In the genomic region with DNA sequence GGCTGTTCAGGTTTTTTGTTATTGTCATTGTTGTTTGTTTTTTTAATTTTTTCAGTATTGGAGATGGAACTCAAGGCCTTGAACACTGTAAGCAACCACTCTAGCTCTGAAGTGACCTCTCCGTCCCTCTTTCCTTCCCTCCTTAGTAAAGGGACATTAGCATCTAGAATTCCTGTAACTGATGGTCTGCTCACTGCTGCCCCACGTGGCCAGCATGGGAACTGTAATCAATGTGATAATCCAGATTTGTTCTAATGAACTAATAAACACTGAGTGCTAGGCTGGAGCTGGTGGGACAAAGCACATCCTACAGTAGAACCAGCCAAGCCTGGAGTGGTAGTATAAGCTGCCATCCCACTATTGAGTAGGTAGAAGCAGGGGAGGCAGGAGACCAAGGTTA, we compare ENCODE assay signal across 8 mouse cellular contexts. TPM values are rescaled to one million over a fixed set of nuclear protein-coding genes. Genes with fewer than 3 reads are reported as not detected.
A peak's percentile ranks its signal among the peaks of the same experiment; 100 is the strongest.
DNase-seq lines count a peak whose midpoint lies in the region; ATAC-seq and TF ChIP-seq lines count a peak whose summit lies in the region.

No protein-coding gene starts in this region.

- H3K9ac ChIP-seq in kidney, postnatal 0 days (ENCODE audit: low read depth, low read length), result no peak overlapping the region
- H3K9ac ChIP-seq in kidney, embryonic 15.5 days, result no peak overlapping the region
- no peak overlapping the region for H3K9ac ChIP-seq in forebrain, embryonic 13.5 days

- H3K9me3 ChIP-seq in kidney, postnatal 0 days (replicated peaks; ENCODE audit: low read length), result no peaks in the 10 kb centered on the region
- no peaks in the 10 kb centered on the region for H3K9me3 ChIP-seq in kidney, embryonic 15.5 days (replicated peaks)
- H3K9me3 ChIP-seq in forebrain, embryonic 13.5 days (replicated peaks), result no peaks in the 10 kb centered on the region

- no peak overlapping the region for H3K4me2 ChIP-seq in kidney, postnatal 0 days (ENCODE audit: low read length)
- no peak overlapping the region for H3K4me2 ChIP-seq in kidney, embryonic 15.5 days
- H3K4me2 ChIP-seq in forebrain, embryonic 13.5 days, result no peak overlapping the region

- peak; percentile 86 for TF ChIP-seq CTCF in kidney, postnatal 0 days (IDR thresholded peaks at IDR 0.05; ENCODE audit: low read depth)

- no peak overlapping the region for H3K4me3 ChIP-seq in kidney, postnatal 0 days (replicated peaks; ENCODE audit: low read depth, low read length)
- H3K4me3 ChIP-seq in kidney, embryonic 15.5 days (replicated peaks), result no peak overlapping the region
- no peak overlapping the region for H3K4me3 ChIP-seq in forebrain, embryonic 13.5 days

- no peaks in the 10 kb centered on the region for H3K27me3 ChIP-seq in kidney, postnatal 0 days (ENCODE audit: insufficient read depth, low read length)
- H3K27me3 ChIP-seq in kidney, embryonic 15.5 days, result 0 out of 2 replicates have a peak, but pooled peaks cover 10% of the 10 kb centered on the region
- H3K27me3 ChIP-seq in splenic B cell, adult 2 months (ENCODE audit: control insufficient read depth, insufficient read depth, low read length, poor library complexity, severe bottlenecking), result no peaks in the 10 kb centered on the region
- no peaks in the 10 kb centered on the region; the same call in 1 of the 2 replicates for H3K27me3 ChIP-seq in forebrain, embryonic 13.5 days

- H3K4me1 ChIP-seq in kidney, postnatal 0 days (replicated peaks; ENCODE audit: insufficient read depth, low read length), result no peaks in the 10 kb centered on the region
- H3K4me1 ChIP-seq in kidney, embryonic 15.5 days, result peaks cover 12% of the 10 kb centered on the region
- peaks cover 4% of the 10 kb centered on the region; the same call in 1 of the 2 replicates for H3K4me1 ChIP-seq in forebrain, embryonic 13.5 days

- no peaks in the 10 kb centered on the region for H3K36me3 ChIP-seq in kidney, postnatal 0 days (ENCODE audit: insufficient read depth, low read length)
- H3K36me3 ChIP-seq in kidney, embryonic 15.5 days, result no peaks in the 10 kb centered on the region
- no peaks in the 10 kb centered on the region for H3K36me3 ChIP-seq in splenic B cell, adult 2 months (ENCODE audit: control insufficient read depth, insufficient read depth, low read length, poor library complexity, severe bottlenecking)
- H3K36me3 ChIP-seq in forebrain, embryonic 13.5 days (ENCODE audit: poor library complexity, severe bottlenecking), result no peaks in the 10 kb centered on the region

- no peak for ATAC-seq in kidney, postnatal 0 days (replicated peaks; ENCODE audit: low FRiP score, low read depth)
- no peak for ATAC-seq in kidney, embryonic 15.5 days (replicated peaks; ENCODE audit: low FRiP score)
- ATAC-seq in erythroid progenitor cell, adult 5-6 weeks (replicated peaks; ENCODE audit: low FRiP score, poor library complexity, severe bottlenecking), result peak; percentile 43; the same call in 1 of the 2 replicates
- no peak for ATAC-seq in forebrain, embryonic 13.5 days

- no peak overlapping the region for H3K27ac ChIP-seq in kidney, postnatal 0 days
- no peak overlapping the region for H3K27ac ChIP-seq in kidney, embryonic 15.5 days
- H3K27ac ChIP-seq in forebrain, embryonic 13.5 days, result no peak overlapping the region

- DNase-seq in kidney, postnatal 0 days (ENCODE audit: low spot score), result peak; percentile 49
- DNase-seq in A20 (ENCODE audit: low read depth, low spot score), result peak; percentile 29
- peak; percentile 11 for DNase-seq in Muller cell, postnatal 12 days (ENCODE audit: inconsistent ontology term)
- peak; percentile 70 for DNase-seq in splenic B cell, adult 2 months (ENCODE audit: low read depth, low spot score)
- no peak for DNase-seq in thymus, adult 18-20 months

- 27% methylated on average over 2 of the region's 2 CpGs for WGBS in kidney, postnatal 0 days
- whole genome bisulfite sequencing in kidney, embryonic 15.5 days, result 27% methylated on average over 2 of the region's 2 CpGs
- WGBS in forebrain, embryonic 13.5 days, result 35% methylated on average over 2 of the region's 2 CpGs

RNA-seq across cellular contexts. Expression of a gene that starts 3.0 kb away (rescaled TPM):
- 6.2 and 6.3 TPM in 2 replicates for polyA plus RNA-seq in kidney, postnatal 0 days (2015; fragmentation: Nextera tagmentation; extraction: Ambion mirVana)
- 7.3 and 23.2 TPM in 2 replicates for polyA plus RNA-seq in kidney, embryonic 15.5 days (2015; fragmentation: Nextera tagmentation; extraction: Ambion mirVana)
- 98.5 and 142 TPM in 2 replicates for total RNA-seq in erythroid progenitor cell, adult 5-6 weeks (2015; ENCODE audit: low replicate concordance)
- total RNA-seq in erythroid progenitor cell, adult 5-6 weeks (2017; ENCODE audit: low replicate concordance), result 95.8 and 125 TPM in 2 replicates
- polyA plus RNA-seq in forebrain, embryonic 13.5 days (2015; fragmentation: Nextera tagmentation; extraction: Ambion mirVana), result 0.81 and 1.2 TPM in 2 replicates

RNA-seq across cellular contexts. Expression of a gene that starts 18.2 kb away (rescaled TPM):
- 102 and 111 TPM in 2 replicates for polyA plus RNA-seq in kidney, postnatal 0 days (2015; fragmentation: Nextera tagmentation; extraction: Ambion mirVana)
- polyA plus RNA-seq in kidney, embryonic 15.5 days (2015; fragmentation: Nextera tagmentation; extraction: Ambion mirVana), result 70.0 and 73.1 TPM in 2 replicates
- total RNA-seq in erythroid progenitor cell, adult 5-6 weeks (2015; ENCODE audit: low replicate concordance), result 2.9 and 29.9 TPM in 2 replicates
- 6.8 and 29.6 TPM in 2 replicates for total RNA-seq in erythroid progenitor cell, adult 5-6 weeks (2017; ENCODE audit: low replicate concordance)
- 79.3 and 87.5 TPM in 2 replicates for polyA plus RNA-seq in forebrain, embryonic 13.5 days (2015; fragmentation: Nextera tagmentation; extraction: Ambion mirVana)

RNA-seq across cellular contexts. Expression of a gene that starts 21.5 kb away (rescaled TPM):
- 160 and 172 TPM in 2 replicates for polyA plus RNA-seq in kidney, postnatal 0 days (2015; fragmentation: Nextera tagmentation; extraction: Ambion mirVana)
- polyA plus RNA-seq in kidney, embryonic 15.5 days (2015; fragmentation: Nextera tagmentation; extraction: Ambion mirVana), result 193 and 194 TPM in 2 replicates
- total RNA-seq in erythroid progenitor cell, adult 5-6 weeks (2015; ENCODE audit: low replicate concordance), result 70.8 and 101 TPM in 2 replicates
- total RNA-seq in erythroid progenitor cell, adult 5-6 weeks (2017; ENCODE audit: low replicate concordance), result 21.3 and 26.2 TPM in 2 replicates
- 206 and 210 TPM in 2 replicates for polyA plus RNA-seq in forebrain, embryonic 13.5 days (2015; fragmentation: Nextera tagmentation; extraction: Ambion mirVana)

RNA-seq across cellular contexts. Expression of a gene that starts 39.5 kb away (rescaled TPM):
- 27.9 and 30.8 TPM in 2 replicates for polyA plus RNA-seq in kidney, postnatal 0 days (2015; fragmentation: Nextera tagmentation; extraction: Ambion mirVana)
- polyA plus RNA-seq in kidney, embryonic 15.5 days (2015; fragmentation: Nextera tagmentation; extraction: Ambion mirVana), result 11.1 and 40.8 TPM in 2 replicates
- total RNA-seq in erythroid progenitor cell, adult 5-6 weeks (2015; ENCODE audit: low replicate concordance), result not detected in 2 replicates
- total RNA-seq in erythroid progenitor cell, adult 5-6 weeks (2017; ENCODE audit: low replicate concordance), result not detected in 2 replicates
- 1.8 and 2.2 TPM in 2 replicates for polyA plus RNA-seq in forebrain, embryonic 13.5 days (2015; fragmentation: Nextera tagmentation; extraction: Ambion mirVana)

RNA-seq across cellular contexts. Expression of a gene that starts 49.4 kb away (rescaled TPM):
- 0.11 and 0.18 TPM in 2 replicates for polyA plus RNA-seq in kidney, postnatal 0 days (2015; fragmentation: Nextera tagmentation; extraction: Ambion mirVana)
- 0.31 and 0.55 TPM in 2 replicates for polyA plus RNA-seq in kidney, embryonic 15.5 days (2015; fragmentation: Nextera tagmentation; extraction: Ambion mirVana)
- total RNA-seq in erythroid progenitor cell, adult 5-6 weeks (2015; ENCODE audit: low replicate concordance), result not detected in 2 replicates
- not detected in 2 replicates for total RNA-seq in erythroid progenitor cell, adult 5-6 weeks (2017; ENCODE audit: low replicate concordance)
- polyA plus RNA-seq in forebrain, embryonic 13.5 days (2015; fragmentation: Nextera tagmentation; extraction: Ambion mirVana), result 0.13 and 0.19 TPM in 2 replicates

Comparison
In these comparisons a context has a peak if more than half of its experiments do, and no peak if none do; other contexts are left out.
1. DNase-seq: peak in kidney, postnatal 0 days (single experiment), A20 (single experiment), Muller cell, postnatal 12 days (single experiment) and splenic B cell, adult 2 months (single experiment); none in thymus, adult 18-20 months (0 of 2).